Mouse (Mus musculus): ENCODE measurements around the gene Oaf. TPM values are rescaled to one million over a fixed set of nuclear protein-coding genes. Genes with fewer than 3 reads are reported as not detected.

Gene Oaf
- polyA plus RNA-seq, 1 experiment from 2014 or later = 32.0 TPM

DNA sequence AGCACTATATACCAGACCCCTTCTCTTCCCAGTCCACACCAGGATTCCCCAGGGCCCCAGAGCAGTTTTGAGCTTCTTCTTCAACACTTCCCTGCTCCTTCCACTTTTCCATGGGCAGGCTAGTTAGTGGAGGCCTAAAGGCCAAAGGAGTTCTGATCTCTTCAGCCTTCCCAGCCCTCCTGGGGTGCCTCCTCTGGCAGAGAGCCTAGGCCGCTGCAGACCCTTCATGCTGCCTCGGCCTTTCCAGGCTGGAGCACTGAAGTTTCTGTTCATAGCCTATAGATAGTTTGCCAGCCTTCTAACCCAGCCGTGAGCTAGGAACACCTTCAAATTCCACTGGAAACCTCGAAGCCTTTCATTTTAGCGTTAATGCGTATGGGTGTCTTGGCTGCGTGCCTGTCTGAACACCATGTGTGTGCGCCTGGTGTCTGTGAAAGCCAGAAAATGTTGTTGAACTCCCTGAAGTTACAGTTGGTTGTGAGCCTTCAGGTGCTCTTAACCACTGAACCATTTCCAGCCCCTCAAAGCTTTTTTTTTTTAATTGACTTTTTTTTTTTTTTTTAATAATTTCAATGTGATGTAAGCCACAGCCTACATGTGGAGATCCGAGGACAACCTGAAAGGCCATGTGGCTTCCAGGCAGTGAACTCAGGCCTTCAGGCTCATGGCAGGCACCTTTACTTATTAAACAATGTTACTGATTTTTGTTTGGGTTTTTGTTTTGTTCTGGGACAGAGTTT lies 23.3 kb upstream of the Oaf start:
- H3K27me3 ChIP-seq (ENCODE audit: low read depth, poor library complexity, severe bottlenecking) = peaks cover 32% of the 10 kb centered on the region
- peak overlapping the region; percentile 77 for H3K27ac ChIP-seq (replicated peaks)
- no peak overlapping the region for H3K4me3 ChIP-seq
- no peaks in the 10 kb centered on the region for H3K36me3 ChIP-seq
- H3K9me3 ChIP-seq (replicated peaks) = peaks cover under 1% of the 10 kb centered on the region; the same call in 1 of the 2 replicates
- peaks cover 43% of the 10 kb centered on the region for H3K4me1 ChIP-seq
- DNase-seq (ENCODE audit: low spot score) = no peak
- WGBS = 78% methylated on average over 9 of the region's 9 CpGs

DNA sequence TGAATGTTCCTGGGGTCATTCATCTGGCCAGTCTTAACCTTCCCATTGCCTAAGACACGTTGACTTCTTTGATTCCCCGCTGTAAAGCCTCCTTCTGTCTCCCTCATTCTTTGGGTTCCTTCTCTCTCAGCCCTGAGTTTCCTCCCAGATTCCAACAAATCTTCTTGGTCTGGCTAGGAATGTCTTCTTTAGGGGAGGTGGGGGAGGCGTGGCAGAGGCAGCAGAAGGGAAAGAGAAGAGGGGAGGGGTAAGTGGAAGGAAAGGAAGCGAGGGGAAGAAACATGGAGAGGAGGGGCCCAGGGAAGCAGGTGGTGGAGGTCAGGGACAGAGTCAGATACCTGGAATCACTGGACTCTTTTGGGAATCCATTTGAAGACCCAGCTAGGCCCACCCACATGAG lies 22.7 kb upstream of the Oaf start:
- no peak overlapping the region for H3K4me3 ChIP-seq
- H3K9me3 ChIP-seq (replicated peaks) = no peaks in the 10 kb centered on the region
- H3K27me3 ChIP-seq (ENCODE audit: low read depth, poor library complexity, severe bottlenecking) = peaks cover 32% of the 10 kb centered on the region
- peaks cover 43% of the 10 kb centered on the region for H3K4me1 ChIP-seq
- DNase-seq (ENCODE audit: low spot score) = no peak
- H3K36me3 ChIP-seq = no peaks in the 10 kb centered on the region
- peak overlapping the region; percentile 64; the same call in 1 of the 2 replicates for H3K27ac ChIP-seq (replicated peaks)
- WGBS = 66% methylated on average over 4 of the region's 4 CpGs

DNA sequence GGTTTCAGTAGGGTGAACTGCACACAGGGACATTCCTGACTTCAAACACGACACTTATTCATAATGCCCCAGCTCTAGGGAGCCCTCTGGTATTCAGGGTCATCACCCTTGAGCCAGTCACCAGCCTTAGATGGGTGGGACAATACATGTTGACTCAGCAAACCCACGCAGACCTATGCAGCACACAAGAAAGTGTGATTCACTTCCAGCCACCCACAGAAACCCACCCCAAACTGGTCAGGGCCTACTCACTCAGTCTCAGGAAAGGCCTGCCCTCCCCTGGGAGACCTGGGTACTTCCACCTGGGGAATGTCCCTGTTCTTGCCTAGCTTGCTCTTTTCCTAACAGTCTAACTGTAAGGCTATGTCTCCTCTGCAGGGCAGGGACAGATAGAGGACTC lies 22.2 kb upstream of the Oaf start:
- Histone ChIP-seq H3K4me3 (no peak overlapping the region), H3K27me3 (ENCODE audit: low read depth, poor library complexity, severe bottlenecking) (peaks cover 30% of the 10 kb centered on the region), H3K4me1 (peaks cover 43% of the 10 kb centered on the region), H3K27ac (replicated peaks) (0 out of 2 replicates have a peak overlapping the region, but pooled peaks have one; percentile 34), H3K9me3 (replicated peaks) (no peaks in the 10 kb centered on the region), H3K36me3 (no peaks in the 10 kb centered on the region)
- DNase-seq (ENCODE audit: low spot score) = no peak
- WGBS = 45% methylated on average over 2 of the region's 2 CpGs

DNA sequence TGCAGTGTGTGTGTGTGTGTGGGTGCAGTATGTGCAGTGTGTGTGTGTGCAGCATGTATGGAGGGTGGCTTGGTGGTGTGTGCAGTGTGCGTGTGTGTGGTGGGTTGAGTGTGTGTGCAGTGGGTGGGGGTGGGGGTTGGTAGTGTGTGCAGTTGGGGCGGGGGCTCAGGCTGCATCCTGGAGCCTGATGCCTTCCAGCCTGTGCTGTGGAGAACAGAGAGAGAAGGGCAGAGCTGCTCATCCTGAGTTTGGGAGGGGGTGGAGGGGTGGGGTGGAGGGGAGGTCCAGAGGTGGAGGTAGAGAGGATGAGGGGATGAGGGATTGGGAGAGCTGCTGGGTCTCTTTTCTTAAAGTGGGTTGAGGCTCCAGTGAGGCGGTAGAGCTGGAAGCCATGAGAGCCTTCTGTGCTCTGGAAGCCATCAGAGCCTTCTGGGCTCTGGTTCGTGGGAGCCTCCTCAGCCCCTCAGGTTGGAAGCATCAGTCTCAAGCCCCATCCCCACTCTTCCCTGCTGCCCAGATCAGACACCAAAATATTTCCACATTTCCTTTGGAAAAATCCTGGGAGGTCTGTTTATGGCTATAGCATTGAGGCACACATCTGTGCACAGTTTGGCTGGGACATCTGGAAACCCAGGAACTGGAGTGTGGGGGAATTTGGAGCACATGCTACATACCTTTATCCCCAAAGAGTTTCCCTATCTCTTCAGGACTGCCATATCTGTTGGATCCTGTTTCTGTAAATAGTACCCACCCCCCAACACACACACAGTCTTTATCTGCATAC lies 21.6 kb upstream of the Oaf start:
- Histone ChIP-seq H3K27ac (replicated peaks) (peak overlapping the region; percentile 46; the same call in 1 of the 2 replicates), H3K4me1 (peaks cover 44% of the 10 kb centered on the region)
- peak; percentile 36 for DNase-seq (ENCODE audit: low spot score)

DNA sequence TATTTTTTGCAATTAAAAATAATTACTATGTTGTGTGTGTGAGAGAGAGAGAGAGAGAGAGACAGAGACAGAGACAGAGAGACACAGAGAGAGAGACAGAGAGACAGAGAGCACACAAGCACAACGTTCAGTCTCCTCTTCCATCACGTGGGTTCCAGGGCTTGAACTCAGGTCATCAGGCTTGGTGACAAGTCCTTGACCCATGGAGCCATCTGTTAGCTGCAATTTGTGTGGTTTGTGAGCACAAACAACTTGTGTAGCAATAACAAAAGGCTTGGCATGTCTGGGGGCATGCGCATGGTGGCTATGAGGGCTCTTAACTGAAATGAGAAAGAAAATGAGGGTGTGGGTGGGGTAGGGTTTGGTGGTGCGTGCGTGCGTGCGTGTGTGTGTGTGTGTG lies 20.9 kb upstream of the Oaf start:
- no peak for DNase-seq (ENCODE audit: low spot score)
- H3K9me3 ChIP-seq (replicated peaks) = no peaks in the 10 kb centered on the region
- no peak overlapping the region for H3K4me3 ChIP-seq
- no peaks in the 10 kb centered on the region for H3K36me3 ChIP-seq
- 92% methylated on average over 7 of the region's 7 CpGs for WGBS
- H3K27me3 ChIP-seq (ENCODE audit: low read depth, poor library complexity, severe bottlenecking) = peaks cover 17% of the 10 kb centered on the region; the same call in 1 of the 2 replicates
- H3K4me1 ChIP-seq = peaks cover 48% of the 10 kb centered on the region
- 0 out of 2 replicates have a peak overlapping the region, but pooled peaks have one; percentile 46 for H3K27ac ChIP-seq (replicated peaks)

More for the DNA sequence above, 21.6 kb upstream of the Oaf start:
- Histone ChIP-seq H3K27me3 (ENCODE audit: low read depth, poor library complexity, severe bottlenecking) (peaks cover 24% of the 10 kb centered on the region), H3K36me3 (no peaks in the 10 kb centered on the region), H3K9me3 (replicated peaks) (no peaks in the 10 kb centered on the region), H3K4me3 (no peak overlapping the region)
- WGBS = 70% methylated on average over 4 of the region's 4 CpGs

DNA sequence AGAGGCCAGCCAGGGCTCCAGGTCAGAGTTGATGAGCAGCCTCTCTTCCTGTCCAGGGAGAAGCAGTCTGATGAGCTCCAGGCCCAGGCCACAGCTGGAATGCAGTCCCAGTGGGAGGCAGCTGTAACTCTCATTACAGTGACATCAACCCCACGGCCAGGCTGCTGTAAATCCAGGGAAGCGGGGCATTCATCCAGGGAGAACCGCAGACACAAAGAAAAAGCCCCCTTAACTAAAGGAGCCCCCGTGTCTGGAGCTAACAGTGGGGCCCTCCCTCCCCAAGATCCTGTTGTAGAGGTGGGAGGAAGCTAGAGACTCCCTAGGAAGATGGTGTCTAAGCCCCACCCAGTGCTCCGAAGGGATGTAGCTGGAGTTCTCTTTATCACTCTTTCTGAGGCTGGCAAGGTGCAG lies 13.6 kb upstream of the Oaf start:
- H3K27me3 ChIP-seq (ENCODE audit: low read depth, poor library complexity, severe bottlenecking) = 0 out of 2 replicates have a peak, but pooled peaks cover 4% of the 10 kb centered on the region
- peak; percentile 48 for DNase-seq (ENCODE audit: low spot score)
- no peak overlapping the region for H3K4me3 ChIP-seq
- H3K27ac ChIP-seq (replicated peaks) = peak overlapping the region; percentile 52; the same call in 1 of the 2 replicates
- WGBS = 28% methylated on average over 5 of the region's 5 CpGs
- peaks cover 21% of the 10 kb centered on the region for H3K4me1 ChIP-seq
- H3K9me3 ChIP-seq (replicated peaks) = no peaks in the 10 kb centered on the region
- no peaks in the 10 kb centered on the region for H3K36me3 ChIP-seq

DNA sequence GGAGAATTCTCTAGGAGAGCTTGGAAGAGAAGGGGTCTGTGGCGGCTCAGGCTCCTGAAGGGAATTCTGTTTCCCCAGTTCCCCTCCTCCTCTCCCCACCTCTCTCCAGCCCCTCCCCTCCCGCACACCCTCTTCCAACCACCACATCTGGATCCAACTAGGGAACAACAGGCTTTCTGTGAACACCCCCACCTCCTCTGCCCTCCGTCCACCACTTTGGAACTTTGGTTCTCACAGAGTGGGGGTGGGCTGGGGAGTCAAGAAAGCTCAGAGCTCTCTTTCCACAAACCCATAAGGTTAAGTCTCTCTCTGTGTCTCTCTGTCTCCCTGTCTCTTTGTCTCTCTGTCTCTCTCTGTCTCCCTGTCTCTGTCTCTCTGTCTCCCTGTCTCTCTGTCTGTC lies 13.1 kb upstream of the Oaf start:
- Histone ChIP-seq H3K27me3 (ENCODE audit: low read depth, poor library complexity, severe bottlenecking) (0 out of 2 replicates have a peak, but pooled peaks cover 4% of the 10 kb centered on the region), H3K9me3 (replicated peaks) (no peaks in the 10 kb centered on the region), H3K27ac (replicated peaks) (peak overlapping the region; percentile 52; the same call in 1 of the 2 replicates), H3K36me3 (no peaks in the 10 kb centered on the region), H3K4me3 (no peak overlapping the region), H3K4me1 (peaks cover 21% of the 10 kb centered on the region)
- peak; percentile 35 for DNase-seq (ENCODE audit: low spot score)
- WGBS = 52% methylated on average over 3 of the region's 3 CpGs

DNA sequence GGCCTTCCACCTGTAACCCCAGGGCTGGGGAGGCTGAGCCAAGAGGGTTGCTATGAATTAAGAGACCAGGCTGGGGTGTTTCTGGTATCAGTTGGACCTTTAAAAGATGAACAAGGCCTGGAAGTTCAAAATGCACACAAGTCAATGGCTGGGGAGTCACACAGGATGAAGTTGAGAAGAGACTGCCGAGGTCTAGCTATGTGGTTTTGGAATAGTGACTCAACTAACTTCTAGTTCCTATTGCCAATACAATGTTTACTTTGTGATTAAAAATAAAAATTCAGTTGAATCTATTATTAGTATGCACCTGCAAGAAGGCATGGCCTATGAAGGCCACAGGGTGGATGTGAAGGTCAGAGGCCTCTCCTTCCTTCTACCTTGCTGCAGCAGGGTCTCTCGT lies 12.1 kb upstream of the Oaf start:
- no peak overlapping the region for H3K27ac ChIP-seq (replicated peaks)
- no peaks in the 10 kb centered on the region for H3K36me3 ChIP-seq
- 0 out of 2 replicates have a peak, but pooled peaks cover 5% of the 10 kb centered on the region for H3K27me3 ChIP-seq (ENCODE audit: low read depth, poor library complexity, severe bottlenecking)
- H3K4me3 ChIP-seq = no peak overlapping the region
- DNase-seq (ENCODE audit: low spot score) = no peak
- H3K9me3 ChIP-seq (replicated peaks) = no peaks in the 10 kb centered on the region
- H3K4me1 ChIP-seq = peaks cover 21% of the 10 kb centered on the region
- 87% methylated on average over 2 of the region's 2 CpGs for WGBS

DNA sequence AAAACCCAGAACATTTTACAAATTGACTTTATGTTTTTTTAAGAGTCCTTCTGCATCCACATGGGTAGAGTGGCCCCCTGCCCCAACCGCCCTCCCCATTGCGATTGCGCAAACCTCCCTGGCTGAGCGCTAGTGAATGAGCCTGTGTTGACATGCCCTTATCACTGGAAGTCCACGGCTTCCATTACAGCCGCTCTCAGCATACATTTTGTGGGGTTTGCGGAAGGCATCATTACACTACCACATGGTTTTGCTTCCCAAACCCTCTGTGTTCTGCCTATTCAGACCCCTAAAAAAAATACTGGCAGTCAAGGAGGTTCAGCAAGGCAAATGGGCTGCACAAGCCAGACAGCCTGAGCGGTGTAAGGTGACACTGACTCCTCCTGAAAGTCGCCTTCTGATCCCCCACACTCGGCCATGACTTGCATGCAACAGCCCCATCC lies 7.0 kb upstream of the Oaf start:
- DNase-seq (ENCODE audit: low spot score) = no peak
- Histone ChIP-seq H3K9me3 (replicated peaks) (no peaks in the 10 kb centered on the region), H3K4me1 (no peaks in the 10 kb centered on the region), H3K36me3 (no peaks in the 10 kb centered on the region), H3K27me3 (ENCODE audit: low read depth, poor library complexity, severe bottlenecking) (peaks cover 6% of the 10 kb centered on the region; the same call in 1 of the 2 replicates), H3K27ac (replicated peaks) (no peak overlapping the region), H3K4me3 (no peak overlapping the region)
- WGBS = 54% methylated on average over 10 of the region's 10 CpGs

DNA sequence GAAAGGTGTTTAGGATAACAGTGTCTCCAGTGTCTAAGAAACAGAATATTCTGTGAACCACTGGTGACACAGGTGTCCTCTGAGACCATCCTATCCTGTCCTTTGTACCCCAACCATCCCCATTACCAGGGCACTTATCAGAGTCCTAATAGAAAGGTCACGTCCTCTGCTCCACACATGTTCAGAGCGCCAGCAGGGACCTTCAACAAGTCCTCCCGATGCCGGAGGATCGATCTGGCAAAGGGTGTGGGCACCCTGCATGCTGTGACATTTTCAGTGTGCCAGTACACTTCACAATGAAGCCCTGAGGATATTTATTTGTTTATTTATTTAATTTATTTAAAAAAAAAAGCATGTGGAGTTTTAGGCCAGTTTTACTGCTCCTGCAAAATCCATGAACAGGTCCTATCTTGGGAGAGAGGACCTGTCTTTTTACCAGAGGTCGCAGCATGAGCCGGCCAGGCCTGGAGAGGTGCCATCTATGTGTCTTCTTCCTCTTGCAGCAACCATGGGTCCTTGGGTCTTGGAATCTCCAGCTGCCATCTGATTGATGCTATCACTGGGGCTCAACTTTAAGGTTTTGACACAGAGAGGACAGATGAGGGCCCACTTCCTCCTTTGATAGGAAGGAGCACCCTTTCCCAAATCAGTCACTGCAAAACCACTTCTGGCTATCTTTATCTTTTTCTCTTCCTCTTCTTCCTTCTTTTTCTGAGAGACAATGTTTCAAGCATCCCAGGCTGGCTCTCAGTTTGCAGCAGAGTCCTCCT lies 6.3 kb upstream of the Oaf start:
- Histone ChIP-seq H3K27ac (replicated peaks) (no peak overlapping the region), H3K4me3 (no peak overlapping the region), H3K9me3 (replicated peaks) (no peaks in the 10 kb centered on the region), H3K4me1 (no peaks in the 10 kb centered on the region), H3K36me3 (no peaks in the 10 kb centered on the region), H3K27me3 (ENCODE audit: low read depth, poor library complexity, severe bottlenecking) (peaks cover 14% of the 10 kb centered on the region; the same call in 1 of the 2 replicates)
- 86% methylated on average over 7 of the region's 7 CpGs for WGBS
- DNase-seq (ENCODE audit: low spot score) = no peak

DNA sequence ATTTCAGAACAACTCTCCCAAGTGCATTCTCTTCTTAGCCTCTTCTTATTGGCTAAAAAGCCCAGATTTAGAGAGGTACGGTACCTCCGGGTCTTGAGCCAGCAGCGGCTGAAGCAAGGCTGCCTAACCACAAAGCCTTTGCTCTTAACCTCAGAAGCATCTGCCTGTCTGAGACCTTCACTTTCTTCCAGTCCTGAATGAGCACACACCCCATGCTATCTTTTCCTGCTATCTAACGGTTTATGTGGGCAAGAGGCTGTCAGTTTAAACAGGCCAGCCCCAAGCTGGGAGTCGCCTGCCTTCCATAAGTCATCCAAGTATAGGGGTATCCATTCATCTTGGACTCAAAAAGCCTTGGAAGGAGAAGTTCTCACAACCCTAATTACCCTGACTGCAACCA lies 2.7 kb upstream of the Oaf start:
- H3K9me3 ChIP-seq (replicated peaks) = no peaks in the 10 kb centered on the region
- peaks cover 33% of the 10 kb centered on the region for H3K4me1 ChIP-seq
- WGBS = 91% methylated on average over 5 of the region's 5 CpGs
- no peaks in the 10 kb centered on the region for H3K36me3 ChIP-seq
- H3K27me3 ChIP-seq (ENCODE audit: low read depth, poor library complexity, severe bottlenecking) = peaks cover 45% of the 10 kb centered on the region
- H3K27ac ChIP-seq (replicated peaks) = no peak overlapping the region
- DNase-seq (ENCODE audit: low spot score) = no peak
- no peak overlapping the region for H3K4me3 ChIP-seq

DNA sequence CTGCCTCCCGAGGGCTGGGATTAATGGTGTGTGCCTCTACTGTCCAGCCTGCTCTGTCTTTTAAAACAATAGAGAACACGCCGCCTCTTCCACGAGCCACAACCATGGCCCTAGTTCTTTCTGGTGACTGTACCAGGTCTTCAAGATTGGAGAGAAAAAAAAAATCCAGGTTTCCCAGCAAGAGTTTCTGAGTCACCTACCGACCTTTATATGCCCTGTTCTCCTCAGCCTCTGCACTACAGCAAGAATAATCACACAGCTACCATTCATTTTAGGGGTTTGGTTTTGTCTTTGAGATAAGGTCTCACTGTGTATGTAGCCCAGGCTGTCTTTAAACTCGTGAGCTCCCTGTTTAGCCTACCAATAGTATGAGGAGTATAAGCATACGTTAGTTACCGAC lies 2.3 kb upstream of the Oaf start:
- no peak for DNase-seq (ENCODE audit: low spot score)
- Histone ChIP-seq H3K27me3 (ENCODE audit: low read depth, poor library complexity, severe bottlenecking) (peaks cover 50% of the 10 kb centered on the region), H3K27ac (replicated peaks) (no peak overlapping the region), H3K9me3 (replicated peaks) (no peaks in the 10 kb centered on the region), H3K4me1 (peaks cover 37% of the 10 kb centered on the region), H3K36me3 (no peaks in the 10 kb centered on the region), H3K4me3 (no peak overlapping the region)
- WGBS = 86% methylated on average over 8 of the region's 8 CpGs

Data from midbrain, embryonic 10.5 days (tissue).